Mouse (Mus musculus) spleen, adult 2 months (tissue): Measurements from ENCODE around the gene Slc45a3.

Source experiments
- CTCF ChIP-seq: fragments of 200-500 bp; IDR thresholded peaks from 2 replicates; pipeline ENCODE4 v1.5.1; 2011; ENCODE audit warnings: mild to moderate bottlenecking, inconsistent platforms; ENCODE audit not compliant: insufficient read depth, insufficient read length, insufficient replicate concordance; ENCODE audit errors: extremely low read depth
- POLR2A ChIP-seq: fragments of 200-500 bp; IDR thresholded peaks from 2 replicates; pipeline ENCODE4 v1.6.1; 2011; ENCODE audit warnings: low read depth, low read length, inconsistent platforms

GRCm38 (mm10) chr1:131995062-131995461 lies 32.3 kb downstream of the Slc45a3 start:
- TF ChIP-seq POLR2A: no peak
- peak; percentile 52; the same call in 1 of the 2 replicates for TF ChIP-seq CTCF
